Mouse (Mus musculus) midbrain, embryonic 11.5 days (tissue): ENCODE results near the gene March6. TPM values are rescaled to one million over a fixed set of nuclear protein-coding genes. Genes with fewer than 3 reads are reported as not detected.

Experiments used
- ATAC-seq: fragments of 200-750 bp; cut with Nextera tagmentation; 2 replicates; pipeline ENCODE4 v1.8.0; 2017; ENCODE audit warnings: moderate TSS enrichment, moderate library complexity; ENCODE audit not compliant: low FRiP score
- DNase-seq: peaks from one replicate; pipeline ENCODE4 v3.0.0; 2015; ENCODE audit warnings: low spot score; ENCODE audit errors: missing footprints
- H3K27ac ChIP-seq: fragments of 300-500 bp; sonication (generic); 2 replicates; pipeline ENCODE4 v1.5.1; 2014; ENCODE audit warnings: low read depth, low read length
- H3K27me3 ChIP-seq: fragments of 300-500 bp; sonication (generic); 2 replicates; pipeline ENCODE4 v1.6.1; 2014; ENCODE audit warnings: mild to moderate bottlenecking, low read length, moderate library complexity, mixed read lengths; ENCODE audit not compliant: control insufficient read depth, insufficient read depth
- H3K36me3 ChIP-seq: fragments of 300-500 bp; sonication (generic); 2 replicates; pipeline ENCODE4 v1.6.1; 2014; ENCODE audit warnings: mild to moderate bottlenecking, low read length, moderate library complexity, mixed read lengths; ENCODE audit not compliant: control insufficient read depth, insufficient read depth
- H3K4me1 ChIP-seq: fragments of 300-500 bp; sonication (generic); 2 replicates; pipeline ENCODE4 v1.6.1; 2014; ENCODE audit warnings: low read length; ENCODE audit not compliant: control insufficient read depth, insufficient read depth
- H3K4me2 ChIP-seq: fragments of 300-500 bp; sonication (generic); 2 replicates; pipeline ENCODE4 v1.6.1; 2014; ENCODE audit warnings: mild to moderate bottlenecking, moderate library complexity
- H3K4me3 ChIP-seq: fragments of 300-500 bp; sonication (generic); 2 replicates; pipeline ENCODE4 v1.5.1; 2014; ENCODE audit warnings: low read depth, low read length
- H3K9ac ChIP-seq: fragments of 300-500 bp; sonication (generic); 2 replicates; pipeline ENCODE4 v1.6.1; 2014; ENCODE audit warnings: low read length
- H3K9me3 ChIP-seq: fragments of 300-500 bp; sonication (generic); 2 replicates; pipeline ENCODE4 v1.6.1; 2016; ENCODE audit warnings: low read length; ENCODE audit not compliant: control insufficient read depth
- WGBS: fragments of 180-500 bp; shearing (Covaris S2); extraction: QIAGEN DNeasy Blood & Tissue Kit; methylation state at CpG from one replicate; pipeline ENCODE4 v1.1.7; 2014; 5-methylcytosine and 5-hydroxymethylcytosine counted together
- polyA plus RNA-seq: library from polyadenylated mRNA; unstranded; fragments of >200 nt; fragmentation: Nextera tagmentation; extraction: Ambion mirVana; gene quantifications from 2 replicates; pipeline ENCODE4 v1.2.1, GENCODE M21; 2014

The March6 gene
- polyA plus RNA-seq, 1 experiment from 2014 or later, result 53.9 TPM

DNA sequence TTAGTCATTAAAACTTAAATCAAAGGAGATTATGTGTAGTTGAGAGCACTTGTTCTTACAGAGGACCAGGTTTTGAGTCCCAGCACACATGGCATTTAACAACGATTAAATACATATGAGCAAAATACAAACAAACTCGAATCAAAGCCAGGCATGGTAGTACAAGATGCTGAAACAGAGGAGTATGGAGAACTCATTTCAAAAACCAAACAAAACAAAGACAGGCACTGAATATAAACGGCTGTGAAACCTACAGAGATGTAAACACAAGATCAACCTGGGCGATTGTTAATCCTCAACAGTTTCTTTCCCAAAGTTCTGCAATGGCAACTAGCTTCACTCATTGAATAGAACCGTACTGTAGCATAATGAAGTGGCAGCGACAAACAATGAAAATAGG, 1.8 kb downstream of the March6 start:
- Histone ChIP-seq H3K27ac (no peak overlapping the region), H3K4me1 (peaks cover 6% of the 10 kb centered on the region), H3K4me2 (peak overlapping the region; percentile 66), H3K36me3 (no peaks in the 10 kb centered on the region), H3K4me3 (peak overlapping the region; percentile 90), H3K9me3 (no peaks in the 10 kb centered on the region), H3K27me3 (no peaks in the 10 kb centered on the region), H3K9ac (peak overlapping the region; percentile 6; the same call in 1 of the 2 replicates)
- DNase-seq (peak; percentile 80), ATAC-seq (no peak)
- 41% methylated on average over 6 of the region's 6 CpGs for WGBS

GRCm38 (mm10) chr15:31528477-31528876, 2.4 kb downstream of the March6 start:
- H3K9me3 ChIP-seq, result no peaks in the 10 kb centered on the region
- DNase-seq (peak; percentile 76), ATAC-seq (no peak)
- H3K9ac ChIP-seq, result no peak overlapping the region
- no peaks in the 10 kb centered on the region for H3K27me3 ChIP-seq
- no peak overlapping the region for H3K4me2 ChIP-seq
- no peak overlapping the region for H3K4me3 ChIP-seq
- WGBS, result 94% methylated on average over 4 of the region's 4 CpGs
- H3K36me3 ChIP-seq, result no peaks in the 10 kb centered on the region
- peaks cover 6% of the 10 kb centered on the region for H3K4me1 ChIP-seq
- H3K27ac ChIP-seq, result no peak overlapping the region

DNA sequence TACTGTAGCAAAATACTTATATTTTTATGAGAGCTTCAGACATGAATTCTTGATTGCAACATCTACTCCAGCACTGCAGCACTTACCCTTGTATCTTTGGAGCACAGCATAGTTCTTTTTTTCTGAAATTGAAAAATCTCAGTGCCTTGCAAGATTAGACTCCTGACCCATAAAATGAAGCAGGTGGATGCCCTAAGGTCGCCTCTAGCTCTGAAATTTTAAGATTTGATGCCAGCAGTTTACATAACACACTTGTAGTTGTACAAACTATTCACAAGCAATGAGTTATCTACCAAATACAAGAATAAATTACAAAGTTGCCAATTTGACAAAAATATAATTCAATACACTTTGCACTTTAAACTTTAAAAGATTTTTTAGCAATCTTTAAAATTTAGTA, 4.4 kb downstream of the March6 start:
- WGBS, result 88% methylated on average over 1 of the region's 1 CpGs
- Histone ChIP-seq H3K27me3 (no peaks in the 10 kb centered on the region), H3K36me3 (no peaks in the 10 kb centered on the region), H3K27ac (no peak overlapping the region), H3K9ac (no peak overlapping the region), H3K9me3 (no peaks in the 10 kb centered on the region), H3K4me1 (peaks cover 6% of the 10 kb centered on the region), H3K4me2 (no peak overlapping the region), H3K4me3 (no peak overlapping the region)
- DNase-seq, result peak; percentile 44
- ATAC-seq, result no peak

- ATAC-seq, result no peak
- Histone ChIP-seq H3K4me3 (no peak overlapping the region), H3K9ac (no peak overlapping the region), H3K27ac (no peak overlapping the region), H3K36me3 (no peaks in the 10 kb centered on the region), H3K27me3 (no peaks in the 10 kb centered on the region), H3K9me3 (no peaks in the 10 kb centered on the region), H3K4me1 (no peaks in the 10 kb centered on the region), H3K4me2 (no peak overlapping the region)
- WGBS, result 78% methylated on average over 5 of the region's 5 CpGs
- DNase-seq, result no peak
Measured at GRCm38 (mm10) chr15:31519000-31519399, 11.9 kb downstream of the March6 start.

- no peaks in the 10 kb centered on the region for H3K4me1 ChIP-seq
- H3K9ac ChIP-seq, result no peak overlapping the region
- H3K4me3 ChIP-seq, result no peak overlapping the region
- H3K9me3 ChIP-seq, result no peaks in the 10 kb centered on the region
- ATAC-seq (no peak), DNase-seq (no peak)
- no peak overlapping the region for H3K4me2 ChIP-seq
- no peaks in the 10 kb centered on the region for H3K36me3 ChIP-seq
- 96% methylated on average over 2 of the region's 2 CpGs for WGBS
- no peaks in the 10 kb centered on the region for H3K27me3 ChIP-seq
- no peak overlapping the region for H3K27ac ChIP-seq
Measured at GRCm38 (mm10) chr15:31518371-31518770, 12.5 kb downstream of the March6 start.

DNA sequence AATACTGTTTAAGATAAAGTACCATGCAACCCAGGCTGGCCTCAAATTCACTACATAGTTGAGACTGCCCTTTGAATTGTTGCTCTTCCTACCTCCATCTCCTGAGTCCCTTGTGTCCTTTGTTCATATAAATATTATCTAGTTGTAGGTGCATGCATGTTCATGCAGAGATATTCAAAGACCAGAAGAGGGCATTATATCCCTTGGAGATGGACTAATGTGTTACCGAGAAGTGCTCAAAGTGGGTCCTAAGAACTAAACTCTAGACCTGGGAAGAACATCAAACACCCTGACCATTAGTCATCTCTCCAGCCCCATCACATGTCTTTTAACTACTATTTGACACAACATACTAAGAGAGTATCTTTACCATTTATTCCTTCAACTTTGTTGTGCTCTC, 13.7 kb downstream of the March6 start:
- no peak overlapping the region for H3K4me2 ChIP-seq
- no peak overlapping the region for H3K27ac ChIP-seq
- no peak for DNase-seq
- H3K27me3 ChIP-seq, result no peaks in the 10 kb centered on the region
- no peak overlapping the region for H3K9ac ChIP-seq
- no peaks in the 10 kb centered on the region for H3K4me1 ChIP-seq
- H3K36me3 ChIP-seq, result no peaks in the 10 kb centered on the region
- WGBS, result 100% methylated on average over 1 of the region's 1 CpGs
- no peak overlapping the region for H3K4me3 ChIP-seq
- no peak for ATAC-seq
- H3K9me3 ChIP-seq, result no peaks in the 10 kb centered on the region

- Histone ChIP-seq H3K27me3 (no peaks in the 10 kb centered on the region), H3K36me3 (no peaks in the 10 kb centered on the region), H3K9me3 (no peaks in the 10 kb centered on the region), H3K4me3 (no peak overlapping the region), H3K9ac (no peak overlapping the region), H3K27ac (no peak overlapping the region), H3K4me2 (no peak overlapping the region), H3K4me1 (no peaks in the 10 kb centered on the region; the same call in 1 of the 2 replicates)
- ATAC-seq, result no peak
- 93% methylated on average over 1 of the region's 1 CpGs for WGBS
- DNase-seq, result peak; percentile 26
Measured at GRCm38 (mm10) chr15:31511795-31512194, 19.1 kb downstream of the March6 start.

DNA sequence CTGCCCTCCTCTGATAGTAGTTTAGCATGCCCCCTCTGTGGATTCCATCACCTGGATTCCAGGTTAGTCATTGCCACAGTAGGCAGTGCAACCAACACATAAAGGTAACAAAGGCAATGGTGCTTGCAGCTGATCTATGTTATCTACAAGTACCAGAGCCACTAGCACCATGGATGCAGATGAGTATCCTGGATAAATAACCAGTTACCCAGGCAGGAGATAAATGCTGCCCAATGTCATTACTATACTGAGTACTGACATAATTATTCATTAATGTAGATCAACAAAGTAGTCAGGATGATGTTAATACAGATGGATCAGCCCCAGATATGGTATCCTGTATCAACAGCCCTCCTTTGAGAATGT, 19.5 kb downstream of the March6 start:
- H3K9me3 ChIP-seq, result no peaks in the 10 kb centered on the region
- H3K4me3 ChIP-seq, result no peak overlapping the region
- no peaks in the 10 kb centered on the region for H3K36me3 ChIP-seq
- H3K27ac ChIP-seq, result no peak overlapping the region
- no peak overlapping the region for H3K4me2 ChIP-seq
- H3K4me1 ChIP-seq, result no peaks in the 10 kb centered on the region; the same call in 1 of the 2 replicates
- DNase-seq, result peak; percentile 53
- H3K9ac ChIP-seq, result no peak overlapping the region
- ATAC-seq, result no peak
- no peaks in the 10 kb centered on the region for H3K27me3 ChIP-seq

- WGBS, result 74% methylated on average over 7 of the region's 7 CpGs
- no peaks in the 10 kb centered on the region for H3K9me3 ChIP-seq
- no peak overlapping the region for H3K4me2 ChIP-seq
- no peak overlapping the region for H3K4me3 ChIP-seq
- ATAC-seq, result peak; percentile 40; the same call in 1 of the 2 replicates
- H3K4me1 ChIP-seq, result no peaks in the 10 kb centered on the region; the same call in 1 of the 2 replicates
- H3K27ac ChIP-seq, result no peak overlapping the region
- no peak overlapping the region for H3K9ac ChIP-seq
- H3K36me3 ChIP-seq, result no peaks in the 10 kb centered on the region
- DNase-seq, result peak; percentile 69
- no peaks in the 10 kb centered on the region for H3K27me3 ChIP-seq
Measured at GRCm38 (mm10) chr15:31510477-31511405, 20.1 kb downstream of the March6 start.
